Mouse (Mus musculus): Measurements from ENCODE around the gene Slxl1. TPM values are rescaled to one million over a fixed set of nuclear protein-coding genes. Genes with fewer than 3 reads are reported as not detected.

Slxl1 gene
- not detected in 2 replicates for polyA plus RNA-seq (2012; rRNA removed)

GRCm38 (mm10) chrX:55226576-55226975, at the start of gene Slxl1:
Gene Slxl1 (plus strand): TSS chrX:55226876.

